Mouse (Mus musculus) testis, adult 2 months (tissue): ENCODE results near the gene Eva1b.

ENCODE experiments used
- CTCF ChIP-seq: fragments of 200-500 bp; IDR thresholded peaks from 2 replicates; pipeline ENCODE4 v1.5.1; 2012; ENCODE audit warnings: low read depth, mild to moderate bottlenecking, inconsistent platforms, low read length, moderate library complexity; ENCODE audit not compliant: control insufficient read depth, insufficient read depth, insufficient replicate concordance
- POLR2A ChIP-seq: fragments of 200-500 bp; IDR thresholded peaks from 2 replicates; pipeline ENCODE4 v1.6.1; 2012; ENCODE audit warnings: low read depth, mild to moderate bottlenecking, inconsistent platforms, low read length, moderate library complexity; ENCODE audit not compliant: control insufficient read depth

- no peak for TF ChIP-seq POLR2A
- no peak for TF ChIP-seq CTCF
Observed at GRCm38 (mm10) chr4:126187096-126187495, 39.6 kb downstream of the Eva1b start.
